Mouse (Mus musculus): ENCODE measurements around the gene Ttc7b.

GRCm38 (mm10) chr12:100479270-100479869, 41.3 kb downstream of the Ttc7b start:
- TF ChIP-seq CHD2 (IDR thresholded peaks at IDR 0.05; ENCODE audit: low read length) (no peak), CTCF (IDR thresholded peaks at IDR 0.05 in 2 of 3, conservative IDR thresholded peaks at IDR 0.05 in 1 of 3; ENCODE audit: control insufficient read depth in 1 of 3, insufficient read depth in 1 of 3, low read depth in 2 of 3, low read length in 3 of 3, poor library complexity in 1 of 3, severe bottlenecking in 1 of 3) (no peak), POLR2A (IDR thresholded peaks at IDR 0.05; ENCODE audit: control insufficient read depth in 1 of 2, insufficient read depth in 1 of 2, low read depth in 1 of 2, low read length in 2 of 2, poor library complexity in 1 of 2) (no peak)
